In genomic region chr7:73192839-73193238, GRCm38 (mm10) we compare ENCODE assay signal across 20 mouse cellular contexts.
DNase-seq lines count a peak whose midpoint lies in the region; ATAC-seq and TF ChIP-seq lines count a peak whose summit lies in the region.
"Had no signal": no experiment of that assay in that cellular context is flagged by ENCODE, and none has a peak within 500 bp of the region (broad histone marks: within the 10 kb centered on the region; RNA-seq: fewer than 3 reads in every experiment).

No protein-coding gene starts in this region.

- 0 out of 2 replicates have a peak, but pooled peaks cover 7% of the 10 kb centered on the region for H3K27me3 ChIP-seq in forebrain, embryonic 12.5 days
- H3K27me3 ChIP-seq in forebrain, postnatal 0 days (ENCODE audit: insufficient read depth, low read length), result no peaks in the 10 kb centered on the region
- H3K27me3 ChIP-seq in midbrain, embryonic 13.5 days, result no peaks in the 10 kb centered on the region
- H3K27me3 ChIP-seq in intestine, postnatal 0 days (replicated peaks; ENCODE audit: control insufficient read depth, insufficient read depth, low read length), result no peaks in the 10 kb centered on the region
- no peaks in the 10 kb centered on the region for H3K27me3 ChIP-seq in limb, embryonic 10.5 days (ENCODE audit: low read depth, poor library complexity, severe bottlenecking)
- H3K27me3 ChIP-seq: embryonic facial prominence, embryonic 12.5 days; neural tube, embryonic 12.5 days; stomach, embryonic 15.5 days had no signal

- H3K4me3 ChIP-seq in forebrain, embryonic 12.5 days (replicated peaks), result no peak overlapping the region
- H3K4me3 ChIP-seq in forebrain, postnatal 0 days (ENCODE audit: low read depth, low read length), result no peak overlapping the region
- no peak overlapping the region for H3K4me3 ChIP-seq in midbrain, embryonic 13.5 days (replicated peaks)
- no peak overlapping the region for H3K4me3 ChIP-seq in intestine, postnatal 0 days (ENCODE audit: low read depth, low read length)
- no peak overlapping the region for H3K4me3 ChIP-seq in limb, embryonic 10.5 days
- H3K4me3 ChIP-seq: embryonic facial prominence, embryonic 12.5 days; heart, embryonic 13.5 days; neural tube, embryonic 12.5 days; stomach, embryonic 15.5 days had no signal

- no peaks in the 10 kb centered on the region for H3K9me3 ChIP-seq in forebrain, embryonic 12.5 days
- H3K9me3 ChIP-seq in forebrain, postnatal 0 days (ENCODE audit: low read length), result no peaks in the 10 kb centered on the region
- H3K9me3 ChIP-seq in midbrain, embryonic 13.5 days, result no peaks in the 10 kb centered on the region
- no peaks in the 10 kb centered on the region for H3K9me3 ChIP-seq in intestine, postnatal 0 days (ENCODE audit: control insufficient read depth)
- H3K9me3 ChIP-seq in limb, embryonic 10.5 days (replicated peaks), result no peaks in the 10 kb centered on the region
- H3K9me3 ChIP-seq: embryonic facial prominence, embryonic 12.5 days; stomach, embryonic 15.5 days had no signal

- TF ChIP-seq CTCF in forebrain, postnatal 0 days (IDR thresholded peaks at IDR 0.05; ENCODE audit: low read depth), result no peak
- no peak for TF ChIP-seq CTCF in intestine, postnatal 0 days (IDR thresholded peaks at IDR 0.05; ENCODE audit: low read depth)

- H3K36me3 ChIP-seq in forebrain, embryonic 12.5 days (replicated peaks), result no peaks in the 10 kb centered on the region
- H3K36me3 ChIP-seq in forebrain, postnatal 0 days (ENCODE audit: insufficient read depth), result no peaks in the 10 kb centered on the region
- no peaks in the 10 kb centered on the region for H3K36me3 ChIP-seq in midbrain, embryonic 13.5 days
- H3K36me3 ChIP-seq in intestine, postnatal 0 days (ENCODE audit: control insufficient read depth, insufficient read depth), result no peaks in the 10 kb centered on the region
- H3K36me3 ChIP-seq in limb, embryonic 10.5 days, result no peaks in the 10 kb centered on the region
- H3K36me3 ChIP-seq: embryonic facial prominence, embryonic 12.5 days; heart, embryonic 13.5 days; neural tube, embryonic 12.5 days; stomach, embryonic 15.5 days had no signal

- ATAC-seq in forebrain, embryonic 12.5 days (ENCODE audit: low FRiP score), result no peak
- ATAC-seq in forebrain, postnatal 0 days, result no peak
- no peak for ATAC-seq in midbrain, embryonic 13.5 days
- no peak for ATAC-seq in intestine, postnatal 0 days

- WGBS in forebrain, embryonic 12.5 days, result 55% methylated on average over 7 of the region's 7 CpGs
- WGBS in forebrain, postnatal 0 days, result 52% methylated on average over 7 of the region's 7 CpGs
- WGBS in midbrain, embryonic 13.5 days, result 32% methylated on average over 7 of the region's 7 CpGs
- WGBS in intestine, postnatal 0 days, result 90% methylated on average over 7 of the region's 7 CpGs
- 88% methylated on average over 7 of the region's 7 CpGs for WGBS in limb, embryonic 10.5 days

- H3K4me1 ChIP-seq in forebrain, embryonic 12.5 days, result peaks cover 60% of the 10 kb centered on the region
- H3K4me1 ChIP-seq in forebrain, postnatal 0 days (ENCODE audit: insufficient read depth), result no peaks in the 10 kb centered on the region; the same call in 1 of the 2 replicates
- H3K4me1 ChIP-seq in midbrain, embryonic 13.5 days (replicated peaks), result peaks cover 49% of the 10 kb centered on the region
- H3K4me1 ChIP-seq in intestine, postnatal 0 days (replicated peaks; ENCODE audit: control insufficient read depth, insufficient read depth, low read length), result no peaks in the 10 kb centered on the region
- peaks cover 13% of the 10 kb centered on the region; the same call in 1 of the 2 replicates for H3K4me1 ChIP-seq in limb, embryonic 10.5 days
- H3K4me1 ChIP-seq: stomach, embryonic 15.5 days had no signal

- no peak overlapping the region for H3K9ac ChIP-seq in forebrain, embryonic 12.5 days
- H3K9ac ChIP-seq in forebrain, postnatal 0 days, result no peak overlapping the region
- H3K9ac ChIP-seq in midbrain, embryonic 13.5 days (replicated peaks), result no peak overlapping the region
- H3K9ac ChIP-seq in intestine, postnatal 0 days (ENCODE audit: low read depth, low read length), result no peak overlapping the region
- H3K9ac ChIP-seq: embryonic facial prominence, embryonic 12.5 days; heart, embryonic 13.5 days; neural tube, embryonic 12.5 days; stomach, embryonic 15.5 days had no signal

- DNase-seq in forebrain, postnatal 0 days, result no peak
- DNase-seq in right cerebral cortex, postnatal 4 days, result peak; percentile 1
- no peak for DNase-seq in right cerebral cortex, postnatal 36 days (ENCODE audit: low spot score in 2 of 2)
- DNase-seq in limb, embryonic 10.5 days (ENCODE audit: low spot score), result no peak
- no peak for DNase-seq in kidney, adult 18-20 months
- DNase-seq: adrenal gland, adult 8-10 months; cerebellum, adult 11-12 months; kidney, adult 9 months; layer of hippocampus, postnatal 36 days; lung, adult 18-20 months; retina, postnatal 1 day; spleen, adult 18-20 months; thymus, adult 2 months had no signal

- H3K27ac ChIP-seq in forebrain, embryonic 12.5 days, result peak overlapping the region; percentile 83; the same call in 1 of the 2 replicates
- H3K27ac ChIP-seq in forebrain, postnatal 0 days (ENCODE audit: low read depth, low read length), result no peak overlapping the region
- peak overlapping the region; percentile 83 for H3K27ac ChIP-seq in midbrain, embryonic 13.5 days
- H3K27ac ChIP-seq in intestine, postnatal 0 days (ENCODE audit: low read depth, low read length), result no peak overlapping the region
- H3K27ac ChIP-seq in limb, embryonic 10.5 days, result no peak overlapping the region
- H3K27ac ChIP-seq: embryonic facial prominence, embryonic 12.5 days; heart, embryonic 13.5 days; neural tube, embryonic 12.5 days; stomach, embryonic 15.5 days had no signal

- no peak overlapping the region for H3K4me2 ChIP-seq in forebrain, embryonic 12.5 days
- H3K4me2 ChIP-seq in forebrain, postnatal 0 days (ENCODE audit: low read depth), result no peak overlapping the region
- no peak overlapping the region for H3K4me2 ChIP-seq in midbrain, embryonic 13.5 days (replicated peaks)
- no peak overlapping the region for H3K4me2 ChIP-seq in intestine, postnatal 0 days (replicated peaks; ENCODE audit: low read depth)
- H3K4me2 ChIP-seq: embryonic facial prominence, embryonic 12.5 days; heart, embryonic 13.5 days; neural tube, embryonic 12.5 days; stomach, embryonic 15.5 days had no signal

Comparison
In these comparisons a context has a peak if more than half of its experiments do, and no peak if none do; other contexts are left out.
1. H3K27ac ChIP-seq: peak in forebrain, embryonic 12.5 days (single experiment) and midbrain, embryonic 13.5 days (single experiment); none in forebrain, postnatal 0 days (single experiment), intestine, postnatal 0 days (single experiment) and limb, embryonic 10.5 days (single experiment).